Mouse (Mus musculus): ENCODE measurements around the gene Nup93.

The Nup93 gene

DNA sequence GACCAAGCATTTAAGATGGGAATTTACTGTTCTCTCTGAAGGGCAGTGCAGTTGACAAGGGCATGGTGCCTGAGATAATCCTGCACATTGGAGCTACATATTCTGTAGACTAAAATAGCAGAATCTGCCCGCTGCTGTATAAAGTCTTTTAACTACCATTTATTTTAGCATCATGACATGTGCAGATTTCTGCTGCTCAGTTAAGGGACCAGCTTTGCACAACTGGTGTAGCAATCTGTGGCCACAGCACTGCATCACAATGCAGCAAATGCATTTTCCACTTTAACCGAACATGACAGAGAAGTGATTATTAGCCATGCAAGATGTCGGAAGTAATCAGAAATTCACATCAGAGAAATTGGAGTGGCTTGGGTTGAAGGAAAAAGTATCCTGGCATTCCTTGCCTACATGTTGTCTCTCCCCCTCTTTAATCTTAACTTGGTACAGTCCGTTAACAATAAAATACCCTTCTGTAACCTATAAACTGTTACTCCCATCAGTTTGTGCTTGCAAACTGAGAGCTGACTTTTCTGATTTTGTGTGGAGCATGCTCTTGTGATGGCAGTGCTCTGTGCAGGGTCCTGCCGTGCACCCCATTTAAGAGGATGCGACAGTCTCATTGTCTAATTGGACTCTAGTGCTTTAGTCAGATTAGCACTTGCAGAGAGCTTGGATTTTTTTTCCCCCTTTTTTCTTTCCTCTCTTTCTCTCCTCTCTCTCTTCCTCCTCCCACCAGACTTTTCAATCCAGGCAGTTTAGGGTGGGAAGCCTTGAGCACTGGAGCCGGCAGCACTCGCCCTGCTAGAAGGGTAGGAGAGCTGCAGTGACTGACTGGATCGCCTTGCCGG lies 52.2 kb downstream of the Nup93 start:
- DNase-seq (ENCODE audit: low read depth, low spot score): peak; percentile 80

DNA sequence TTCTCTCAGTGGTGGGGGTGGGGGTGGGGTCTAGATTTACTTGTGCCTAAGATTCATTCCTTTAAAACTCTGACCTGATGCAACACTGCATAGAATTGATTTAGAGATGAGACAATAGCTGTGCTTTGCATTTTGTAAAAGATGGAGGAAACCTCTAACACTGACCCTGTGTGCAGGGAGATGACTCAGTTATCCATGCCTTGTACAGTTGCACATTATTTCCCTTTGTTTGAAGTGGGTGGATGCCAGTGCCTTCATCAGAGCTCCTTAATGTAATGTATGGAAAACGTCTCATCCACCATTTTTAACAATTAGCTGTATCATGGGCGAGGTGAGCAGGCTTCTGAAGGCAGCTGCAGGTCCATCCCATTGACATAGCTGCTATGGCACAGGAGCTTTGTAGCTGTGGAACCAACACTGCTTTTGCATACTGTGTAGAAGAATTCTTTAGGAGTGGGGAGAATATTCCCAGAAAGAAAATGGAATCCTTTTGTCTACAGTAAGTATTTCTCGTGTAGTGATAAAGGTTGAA lies 54.1 kb downstream of the Nup93 start:
- DNase-seq (ENCODE audit: low read depth, low spot score): peak; percentile 35

DNA sequence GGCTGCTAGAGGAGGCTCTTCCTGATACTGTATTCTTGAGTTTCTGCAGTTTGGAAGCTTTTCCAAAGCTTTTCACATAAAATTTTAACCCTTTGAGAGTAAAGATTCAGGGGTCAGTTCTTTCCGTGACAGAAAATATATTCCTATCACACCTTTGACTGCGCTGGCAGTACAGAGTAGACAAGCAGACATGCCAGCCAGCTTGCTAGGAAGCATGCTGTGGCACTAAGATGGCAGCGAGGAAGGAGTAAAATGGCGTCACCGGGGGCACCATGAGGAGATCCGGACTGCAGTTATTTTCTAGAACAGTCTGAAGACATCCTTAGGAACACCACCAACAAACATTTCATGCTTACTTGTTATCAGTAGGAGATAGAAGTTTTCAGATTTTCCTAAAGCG lies 55.9 kb downstream of the Nup93 start:
- DNase-seq (ENCODE audit: low read depth, low spot score): peak; percentile 51

DNA sequence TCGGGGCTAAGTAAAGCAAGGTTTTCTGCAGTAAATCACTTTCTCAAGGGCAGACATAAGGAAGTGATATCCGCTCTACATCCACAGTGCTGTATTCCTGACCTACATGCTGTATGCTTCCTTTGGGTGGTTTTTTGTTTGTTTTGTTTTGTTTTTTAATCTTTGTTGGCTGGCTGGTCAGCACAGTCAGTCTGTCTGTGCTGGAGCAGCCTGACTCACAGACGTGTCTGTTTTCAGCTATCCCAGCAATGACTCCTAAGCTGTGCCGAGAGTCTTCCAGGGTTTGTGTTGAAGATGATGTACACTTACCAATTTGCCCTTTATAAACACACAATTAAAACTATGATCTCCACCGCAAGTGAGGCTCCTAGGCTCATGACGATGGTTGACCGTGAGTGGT lies 56.7 kb downstream of the Nup93 start:
- DNase-seq (ENCODE audit: low read depth, low spot score): no peak

DNA sequence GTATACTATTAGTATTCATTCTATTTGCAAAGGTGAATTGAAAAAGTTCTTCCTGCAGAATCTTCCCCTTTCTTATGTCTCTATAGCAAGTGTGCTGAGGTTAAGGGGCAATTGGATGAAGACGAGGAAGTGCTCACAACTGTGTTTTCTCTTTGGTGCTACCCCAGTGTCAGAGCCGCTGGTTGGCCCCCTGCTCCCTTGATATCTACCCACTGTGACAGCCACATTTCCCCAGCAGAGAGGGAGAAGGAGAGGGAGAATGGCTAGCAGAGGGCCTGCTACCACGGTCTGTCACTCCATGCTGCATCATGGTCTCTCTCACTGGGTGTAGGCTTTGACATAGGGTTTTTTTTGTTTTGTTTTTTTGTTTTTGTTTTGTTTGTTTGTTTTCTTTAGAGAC lies 58.2 kb downstream of the Nup93 start:
- no peak for DNase-seq (ENCODE audit: low read depth, low spot score)

DNA sequence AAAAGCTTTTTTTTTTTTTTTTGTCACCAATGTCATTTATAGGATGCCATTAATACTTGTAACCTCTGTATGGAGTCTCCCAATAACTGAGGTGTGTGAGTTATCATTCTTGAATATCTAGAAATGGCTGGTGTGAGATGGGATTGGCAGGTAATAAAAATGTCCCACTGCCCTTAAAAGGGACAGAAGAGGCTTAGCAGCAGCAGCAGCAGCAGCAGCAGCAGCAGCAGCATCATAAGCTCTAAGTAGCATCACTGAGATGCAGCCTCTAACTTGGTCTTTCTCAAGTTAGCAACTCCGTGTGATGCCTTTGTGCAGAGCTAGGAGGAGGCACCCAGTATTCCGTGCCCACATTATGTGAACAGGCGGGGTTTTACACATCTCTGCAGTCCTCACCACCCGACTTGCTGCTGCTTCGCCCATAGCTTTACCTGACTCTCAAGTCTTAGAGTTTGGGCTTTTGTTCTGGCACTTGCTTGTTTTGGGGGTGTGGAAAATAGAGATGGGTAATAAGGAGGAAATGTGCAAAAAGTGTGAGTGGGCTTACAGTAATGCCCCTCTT lies 59.0 kb downstream of the Nup93 start:
- DNase-seq (ENCODE audit: low read depth, low spot score): peak; percentile 59

DNA sequence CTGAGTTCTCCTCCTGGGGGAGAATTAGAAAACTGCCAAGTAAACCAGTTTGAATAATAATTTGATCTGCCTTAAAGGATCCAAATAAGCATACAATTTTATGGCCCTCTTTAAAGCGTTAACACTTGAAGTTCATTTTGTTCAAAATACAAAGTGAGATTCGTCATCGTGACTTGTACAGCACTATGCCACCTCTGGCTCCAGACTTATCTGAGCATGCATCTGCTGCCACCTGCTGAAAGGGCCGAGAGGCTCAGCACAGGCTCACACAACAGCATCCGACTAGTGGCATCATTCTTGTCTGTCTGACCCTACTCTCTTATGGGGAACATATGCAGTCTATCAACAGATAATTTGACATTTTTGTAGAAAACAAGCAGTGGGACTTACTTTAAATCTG lies 59.7 kb downstream of the Nup93 start:
- DNase-seq (ENCODE audit: low read depth, low spot score): peak; percentile 82

DNA sequence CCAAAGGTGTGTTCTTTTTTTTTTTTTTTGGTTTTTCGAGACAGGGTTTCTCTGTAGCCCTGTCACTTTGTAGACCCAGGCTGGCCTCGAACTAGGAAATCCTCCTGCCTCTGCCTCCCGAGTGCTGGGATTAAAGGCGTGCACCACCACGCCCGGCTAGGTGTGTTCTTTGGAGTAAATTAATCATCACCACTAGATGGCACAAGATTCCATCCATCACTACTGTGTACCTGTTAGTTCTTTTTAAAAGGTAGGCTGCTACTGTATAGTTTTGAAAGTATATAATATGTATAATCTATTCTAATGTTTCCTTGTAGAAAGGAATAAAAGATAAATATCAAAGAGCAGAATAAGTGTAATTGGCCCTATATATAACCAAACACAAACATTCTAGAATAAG lies 63.9 kb downstream of the Nup93 start:
- no peak for DNase-seq (ENCODE audit: low read depth, low spot score)

DNA sequence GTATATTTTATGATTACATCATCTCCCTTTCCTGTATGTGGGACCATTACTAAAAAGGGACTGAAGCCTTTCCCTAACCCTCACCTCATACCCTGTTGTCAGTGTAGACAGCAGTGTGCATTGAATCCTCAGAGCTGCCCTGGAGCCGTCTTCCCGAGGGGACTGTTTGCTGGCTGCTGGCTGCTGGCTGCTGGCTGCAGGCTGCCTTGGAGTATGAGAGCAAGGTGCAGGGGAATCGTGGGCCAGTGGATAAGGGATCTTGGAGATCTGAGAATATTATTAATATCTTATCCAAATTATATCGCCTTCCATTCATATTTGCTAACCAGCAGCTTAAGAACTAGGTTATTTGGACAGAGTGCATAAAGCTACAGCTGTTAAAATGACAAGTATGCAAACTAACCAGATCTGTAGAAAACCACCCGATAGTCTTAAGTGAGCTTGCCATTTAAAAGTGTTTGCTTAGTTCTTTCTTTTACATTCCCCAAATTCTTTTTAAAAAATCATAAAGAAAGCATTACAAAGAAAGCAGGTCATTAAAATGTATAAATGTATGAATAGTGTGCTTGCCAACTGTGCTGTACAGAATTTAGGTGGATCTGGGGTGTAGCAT lies 65.7 kb downstream of the Nup93 start:
- no peak for DNase-seq (ENCODE audit: low read depth, low spot score)

DNA sequence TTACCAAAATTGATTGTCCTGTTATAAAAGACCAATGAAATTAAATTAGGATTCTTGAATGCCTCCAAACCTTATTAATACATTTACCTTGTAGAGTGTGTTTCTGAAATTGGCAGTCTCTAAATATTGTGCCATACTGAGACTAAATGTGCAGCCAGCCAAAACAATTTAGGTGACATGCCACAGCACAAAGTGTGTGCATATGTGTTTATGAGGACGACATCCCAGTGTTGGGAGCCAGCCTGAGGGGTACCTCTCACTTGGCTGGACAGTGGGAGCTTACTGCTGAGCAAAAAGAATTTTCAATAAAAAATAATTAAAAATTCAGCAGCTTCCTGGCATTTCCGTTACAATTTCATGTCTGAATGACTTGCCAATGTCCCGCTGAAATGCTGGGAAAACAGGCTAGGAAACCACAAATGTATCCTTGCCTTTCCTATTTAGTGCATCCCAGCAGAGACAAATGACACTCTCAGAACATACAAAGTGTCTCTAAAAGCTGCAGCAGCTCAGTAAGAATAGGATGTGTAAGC lies 68.2 kb downstream of the Nup93 start:
- DNase-seq (ENCODE audit: low read depth, low spot score): no peak

DNA sequence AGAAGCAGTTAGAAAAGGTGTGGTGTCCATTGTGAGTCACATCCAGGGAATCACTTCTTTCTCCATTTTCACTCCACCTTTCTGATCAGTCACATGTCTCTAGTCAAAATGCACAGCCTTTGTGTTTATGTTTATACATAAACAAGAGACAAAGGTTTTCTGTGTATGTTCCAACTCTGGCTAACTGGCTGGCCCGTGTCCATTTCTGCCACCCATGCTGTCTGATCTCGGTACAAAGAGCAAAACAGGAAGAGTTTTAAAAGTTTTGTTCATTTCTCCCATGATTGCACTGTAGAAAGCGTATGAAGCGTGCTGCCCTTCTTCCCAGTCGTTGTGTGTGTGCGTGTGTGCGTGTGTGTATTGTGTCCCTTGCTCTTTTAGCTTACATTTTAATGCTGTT lies 69.8 kb downstream of the Nup93 start:
- no peak for DNase-seq (ENCODE audit: low read depth, low spot score)

DNA sequence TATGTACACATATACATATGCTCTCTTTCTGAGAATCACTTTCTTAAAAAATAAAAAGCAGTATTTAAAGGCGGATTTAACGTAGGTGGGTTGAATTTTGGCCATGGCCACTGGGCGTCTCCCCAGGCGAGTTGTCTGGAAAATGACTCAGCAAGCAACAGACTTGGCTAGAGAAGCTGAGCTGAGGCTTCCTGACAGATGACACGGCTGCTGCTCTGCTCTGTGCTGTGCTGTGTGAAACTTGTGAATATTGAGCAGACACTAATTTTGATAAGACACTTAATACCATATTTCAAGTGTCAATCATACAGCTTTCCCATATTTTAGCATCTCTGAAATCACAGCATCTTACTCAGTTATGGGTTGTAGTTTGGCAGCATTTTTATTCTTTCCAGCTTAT lies 76.2 kb downstream of the Nup93 start:
- DNase-seq (ENCODE audit: low read depth, low spot score): peak; percentile 76

DNA sequence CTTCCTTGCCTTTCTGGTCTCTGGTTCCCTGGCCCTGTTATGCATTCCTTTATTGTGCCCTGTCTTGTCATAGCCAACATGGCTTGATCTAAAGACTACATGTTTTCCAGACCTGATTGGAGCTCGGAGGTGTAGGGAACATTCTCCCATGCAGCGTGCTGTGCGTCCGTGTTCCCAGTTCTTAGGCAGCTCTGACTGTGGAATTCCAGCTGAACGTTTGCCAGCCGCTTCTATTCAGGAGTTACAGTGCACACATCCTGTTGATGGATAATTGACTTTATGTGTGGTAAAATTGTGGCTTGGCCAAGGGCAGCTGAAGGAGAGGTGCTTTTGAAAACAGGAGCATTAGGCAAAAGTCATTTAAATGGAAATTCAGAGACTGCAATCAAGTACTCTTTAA lies 77.7 kb downstream of the Nup93 start:
- peak; percentile 70 for DNase-seq (ENCODE audit: low read depth, low spot score)

DNA sequence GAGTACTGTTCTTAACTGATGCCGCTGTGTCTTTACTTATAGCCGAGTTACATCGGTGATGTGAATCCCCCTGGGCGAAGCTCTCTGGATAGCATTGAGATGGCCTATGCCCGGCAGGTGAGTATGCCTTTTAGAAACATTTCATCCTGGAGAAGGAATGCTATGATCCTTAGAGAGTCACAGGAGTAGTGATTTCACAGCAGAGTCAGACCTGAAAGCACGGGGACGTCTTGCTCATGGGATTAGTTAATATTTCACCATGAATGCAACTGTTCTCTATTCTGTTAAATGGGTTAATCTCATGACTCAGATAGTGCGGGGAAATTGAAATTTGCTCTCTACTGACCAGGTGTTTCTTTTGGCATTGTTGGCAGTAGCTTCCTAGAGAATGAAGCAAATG lies 78.3 kb downstream of the Nup93 start:
- no peak for DNase-seq (ENCODE audit: low read depth, low spot score)

DNA sequence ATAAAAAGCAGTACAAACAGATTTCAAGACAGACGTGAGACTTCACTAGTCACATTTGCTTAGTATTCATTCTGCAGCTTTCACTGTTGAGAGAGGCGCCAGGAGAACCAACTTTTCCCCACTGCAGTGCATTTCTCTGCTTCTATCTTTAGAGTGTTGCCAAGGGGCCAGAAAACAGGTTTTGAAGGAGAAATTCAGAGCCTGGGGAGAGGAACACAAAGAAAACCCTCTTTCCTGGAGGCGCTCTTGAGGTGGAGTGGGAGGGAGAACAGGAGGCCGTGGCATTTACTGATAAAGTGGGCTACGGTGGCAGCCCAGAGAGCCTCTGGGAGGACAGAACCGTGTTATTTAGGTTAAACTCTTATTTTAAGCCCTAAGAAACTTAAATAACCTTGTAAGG lies 81.3 kb downstream of the Nup93 start:
- DNase-seq (ENCODE audit: low read depth, low spot score): peak; percentile 70

DNA sequence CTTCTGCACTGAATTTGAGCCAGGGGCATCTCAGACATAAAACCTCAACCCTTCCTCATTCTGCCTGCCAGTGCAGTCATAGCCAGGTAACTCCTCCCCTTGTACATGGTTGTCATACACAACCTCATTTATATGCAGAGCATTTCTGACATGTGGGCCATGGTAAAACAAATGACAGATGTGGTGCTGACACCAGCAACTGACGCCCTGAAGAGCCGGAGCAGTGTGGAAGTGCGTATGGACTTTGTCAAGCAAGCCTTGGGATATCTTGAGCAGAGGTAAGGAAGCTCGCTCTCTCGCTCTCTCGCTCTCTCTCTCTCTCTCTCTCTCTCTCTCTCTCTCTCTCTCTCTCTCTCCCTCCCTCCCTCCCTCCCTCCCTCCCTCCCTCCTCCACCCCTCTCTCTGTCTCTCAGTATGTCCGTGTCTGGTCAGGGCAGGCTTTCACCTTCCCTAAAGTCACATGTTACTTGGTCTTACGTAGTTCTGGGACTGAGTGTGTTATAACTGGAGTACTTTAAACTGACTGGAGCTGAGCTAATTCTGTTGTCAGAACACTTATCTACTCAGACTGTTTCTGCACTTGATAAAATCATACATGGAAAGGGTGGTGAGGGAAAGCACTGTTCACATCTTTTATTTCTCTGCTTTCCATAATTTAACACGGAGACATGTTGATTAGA lies 82.1 kb downstream of the Nup93 start:
- DNase-seq (ENCODE audit: low read depth, low spot score): no peak

DNA sequence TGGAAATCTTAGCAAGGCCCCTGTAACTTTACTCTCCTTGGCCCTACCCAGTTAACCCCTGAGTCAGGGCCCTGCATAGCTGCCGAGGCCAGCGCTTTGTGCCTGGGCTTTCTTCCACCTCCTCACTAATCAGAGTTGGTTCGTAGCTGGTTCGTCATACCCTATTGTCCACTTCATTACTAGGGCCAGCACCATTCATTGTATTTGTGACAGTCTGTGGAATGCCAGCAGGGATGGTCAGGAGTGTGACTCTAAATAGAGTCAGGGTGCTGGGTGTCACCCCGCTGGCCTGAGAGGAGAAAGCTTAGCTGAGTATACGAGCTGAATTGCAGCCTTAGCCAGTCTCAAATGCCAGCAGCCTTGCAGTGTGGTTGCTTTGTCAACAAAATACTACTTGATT lies 82.7 kb downstream of the Nup93 start:
- DNase-seq (ENCODE audit: low read depth, low spot score): no peak

DNA sequence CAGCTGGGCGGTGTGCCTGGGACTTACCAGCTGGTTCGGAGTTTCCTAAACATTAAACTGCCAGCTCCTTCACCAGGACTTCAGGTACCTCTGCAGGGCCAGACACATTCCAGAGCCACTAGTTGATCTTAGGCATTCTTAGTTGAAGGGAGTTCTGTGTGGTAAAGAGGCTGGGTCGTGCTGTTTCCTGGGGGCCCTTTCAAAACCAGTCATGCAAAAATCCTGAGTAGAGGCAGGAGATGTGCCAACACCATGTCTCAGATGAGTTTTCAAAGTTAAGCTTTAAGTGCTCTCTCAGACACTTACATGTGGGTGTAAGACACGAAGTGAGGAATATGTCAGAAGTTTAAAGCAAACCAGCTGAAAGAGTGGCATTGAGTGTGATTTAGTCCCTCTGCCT lies 86.4 kb downstream of the Nup93 start:
- no peak for DNase-seq (ENCODE audit: low read depth, low spot score)

DNA sequence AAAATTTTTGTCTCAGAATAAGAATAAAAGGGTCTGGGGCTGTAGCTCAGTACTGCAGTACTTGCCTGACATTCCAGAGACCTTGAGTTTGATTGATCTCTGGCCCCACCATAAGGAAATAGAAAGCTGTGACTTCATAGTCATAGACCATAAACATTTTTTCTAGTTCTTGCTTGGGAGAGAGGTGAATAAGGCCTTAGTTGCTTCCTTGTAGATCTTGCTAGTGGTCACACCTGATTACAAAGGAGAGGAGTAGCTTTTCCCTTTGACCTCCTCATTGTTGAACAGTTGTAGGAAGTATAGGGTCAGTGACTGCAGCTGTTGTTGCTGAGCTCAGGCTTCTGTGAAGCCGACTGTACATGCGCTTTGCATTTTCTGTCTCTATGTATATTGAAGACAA lies 90.0 kb downstream of the Nup93 start:
- no peak for DNase-seq (ENCODE audit: low read depth, low spot score)

DNA sequence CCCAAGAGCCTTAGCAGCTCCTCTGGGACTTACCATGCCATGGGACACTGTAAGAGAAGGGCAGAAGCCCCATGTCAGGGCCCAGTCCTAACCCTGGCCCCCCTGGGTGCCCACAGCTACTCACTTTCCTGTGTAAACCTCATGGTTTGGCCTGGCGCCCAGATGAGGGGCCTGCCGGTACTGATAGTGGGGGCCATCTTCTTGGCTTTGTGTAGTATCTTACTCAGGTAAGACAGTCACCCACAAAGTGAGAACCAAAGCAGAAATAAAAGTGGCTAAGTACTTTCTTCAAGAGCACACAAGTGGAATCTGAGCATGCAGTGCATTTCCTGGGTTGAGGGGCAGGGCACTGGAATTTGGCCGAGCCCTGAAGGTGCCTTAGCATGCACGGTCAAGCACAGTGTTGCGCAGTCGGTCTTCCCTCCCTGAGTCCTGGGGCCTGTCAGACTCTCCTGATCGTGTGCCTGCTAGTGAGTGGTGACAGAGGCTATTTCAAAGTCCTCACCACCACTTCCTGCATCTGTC lies 92.7 kb downstream of the Nup93 start:
- no peak for DNase-seq (ENCODE audit: low read depth, low spot score)

DNA sequence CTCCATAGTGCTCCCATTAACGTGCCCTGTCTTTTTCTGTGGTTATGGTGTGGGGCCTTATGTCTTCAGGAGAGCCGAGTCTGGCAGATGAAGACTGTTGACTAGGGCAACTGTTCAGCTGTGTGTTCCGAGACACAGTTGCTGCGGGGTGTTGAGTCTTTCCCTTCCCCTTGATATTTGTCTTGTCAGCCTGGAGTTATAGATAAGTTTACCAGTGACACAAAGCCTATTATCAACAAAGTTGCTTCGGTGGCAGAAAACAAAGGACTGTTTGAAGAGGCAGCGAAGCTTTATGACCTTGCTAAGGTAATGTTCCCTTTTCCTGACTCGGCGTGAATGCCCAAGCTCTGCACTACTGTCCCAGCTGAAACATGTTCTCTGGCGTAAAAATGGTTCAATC lies 93.3 kb downstream of the Nup93 start:
- no peak for DNase-seq (ENCODE audit: low read depth, low spot score)

DNA sequence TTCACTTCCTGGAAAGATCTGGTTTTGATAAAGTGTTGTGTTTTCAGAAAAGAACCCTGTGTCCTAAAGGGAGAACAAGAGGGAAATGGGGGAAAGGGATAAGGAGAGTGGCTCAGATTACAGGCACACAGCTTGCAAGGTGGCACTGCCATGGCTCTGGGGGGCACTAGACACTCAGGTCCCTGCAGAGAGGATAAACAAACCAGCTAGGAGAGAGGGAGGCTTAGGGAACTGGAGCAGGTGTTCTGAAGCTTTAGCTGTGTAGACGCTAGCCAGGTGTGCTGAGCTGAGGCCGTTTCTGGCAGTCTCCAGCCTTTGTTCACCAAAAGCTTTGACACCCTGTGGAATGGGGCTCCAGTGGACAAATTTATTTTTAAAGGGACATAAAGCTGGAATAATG lies 99.7 kb downstream of the Nup93 start:
- no peak for DNase-seq (ENCODE audit: low read depth, low spot score)
